Mouse (Mus musculus) megakaryocyte, embryonic 14.5 days (primary cell): ENCODE data around the gene Pard3.

Source experiments
- FLI1 ChIP-seq: IDR thresholded peaks from 2 replicates; pipeline ENCODE4 v1.6.1; 2012; ENCODE audit warnings: low read length, inconsistent platforms, mixed read lengths
- GATA1 ChIP-seq: IDR thresholded peaks from 3 replicates; pipeline ENCODE4 v1.6.1; 2012; ENCODE audit warnings: mixed read lengths, low read length, inconsistent platforms, borderline replicate concordance

DNA sequence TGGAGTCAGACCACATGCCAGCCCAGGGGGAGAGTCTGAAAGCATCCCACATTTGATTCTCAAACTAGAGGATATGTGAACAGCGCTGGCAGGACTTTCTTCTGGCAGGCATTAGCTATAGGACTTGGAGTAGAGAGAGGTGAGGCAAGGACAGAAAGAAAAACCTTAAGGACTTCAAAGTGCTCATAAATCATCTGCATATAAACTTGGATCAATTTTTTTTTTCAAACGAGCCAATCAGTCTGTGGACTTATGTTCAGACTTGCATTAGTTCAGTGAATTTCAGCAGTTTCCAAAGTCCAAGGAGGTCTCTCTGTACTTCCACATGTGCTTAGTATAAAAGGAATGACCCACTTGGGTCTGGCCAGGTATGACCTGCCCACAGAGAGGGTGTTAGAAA is 72.5 kb downstream of the Pard3 start:
- TF ChIP-seq GATA1 (no peak), FLI1 (no peak)
